Mouse (Mus musculus): Measurements from ENCODE around the gene Scamp2. TPM values are rescaled to one million over a fixed set of nuclear protein-coding genes. Genes with fewer than 3 reads are reported as not detected.
A peak's percentile ranks its signal among the peaks of the same experiment; 100 is the strongest.

Gene Scamp2
- total RNA-seq, 2 experiments from 2014 or later, result 26.2 TPM

- DNase-seq (ENCODE audit: extremely low spot score in 1 of 2, low spot score in 1 of 2), result no peak
Measured at GRCm38 (mm10) chr9:57549186-57549585, 11.6 kb upstream of the Scamp2 start.

- no peak for DNase-seq (ENCODE audit: extremely low spot score in 1 of 2, low spot score in 1 of 2)
Measured at GRCm38 (mm10) chr9:57550126-57550862, 10.4 kb upstream of the Scamp2 start.

DNA sequence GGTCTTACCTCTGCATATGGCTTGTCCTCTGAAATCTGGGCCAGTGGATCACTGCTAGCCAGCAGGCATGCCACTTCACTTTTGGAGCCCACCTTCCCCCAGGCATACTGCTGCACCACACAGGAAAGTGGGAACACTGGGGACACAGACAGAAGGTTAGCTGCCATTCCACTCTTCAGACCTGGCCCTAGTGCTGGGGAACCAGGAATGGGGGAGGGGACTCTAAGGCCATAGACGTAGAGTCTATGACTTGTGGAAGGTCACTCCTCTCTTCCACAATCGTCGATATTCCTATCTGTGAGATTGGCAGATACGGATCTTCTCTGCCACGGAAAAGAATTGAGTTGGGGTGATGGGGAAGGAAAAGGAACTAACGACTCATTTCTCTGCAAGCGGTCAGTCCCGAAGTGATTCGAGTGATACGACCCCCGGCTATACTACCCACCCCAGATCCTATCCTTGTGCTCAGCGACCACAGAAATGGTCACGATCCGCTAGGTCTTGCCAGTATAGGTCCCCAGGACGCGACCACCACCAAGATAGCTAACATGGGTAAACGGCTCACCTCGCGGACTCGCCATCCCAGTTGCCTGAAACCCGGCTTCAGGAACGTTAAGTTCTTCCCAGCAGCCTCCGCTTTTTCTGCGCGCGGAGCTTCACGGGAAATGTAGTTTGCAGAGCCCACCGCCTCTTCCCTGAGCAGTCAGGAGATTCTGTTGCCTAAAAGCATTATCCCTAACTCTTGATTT, 8.4 kb upstream of the Scamp2 start, which contains the start of gene Mpi:
Gene Mpi, minus strand, starts transcription at position 625 of the 749 bp plus-strand sequence.
- peak; percentile 63 to 67 for DNase-seq (ENCODE audit: extremely low spot score in 1 of 2, low spot score in 1 of 2)

DNA sequence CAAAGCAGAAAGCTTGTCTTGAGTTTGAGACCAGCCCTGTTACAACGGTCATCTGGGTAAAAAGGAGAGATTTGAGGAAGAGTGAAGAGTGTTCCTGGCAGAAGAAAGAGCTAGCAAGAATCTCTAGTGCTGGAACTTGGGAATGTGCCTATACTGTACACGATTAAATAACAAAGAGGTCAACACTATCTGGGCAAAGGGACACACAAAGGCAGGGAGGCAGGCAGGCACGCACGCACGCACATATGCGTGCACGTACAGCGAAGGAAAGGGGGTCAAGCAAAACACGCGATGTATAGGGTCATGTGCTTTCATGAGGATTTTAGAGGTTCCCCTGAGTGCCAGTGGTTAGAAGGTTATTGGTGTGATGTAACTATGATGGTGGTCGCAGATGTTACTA, 7.6 kb upstream of the Scamp2 start:
- no peak for DNase-seq (ENCODE audit: extremely low spot score in 1 of 2, low spot score in 1 of 2)

DNA sequence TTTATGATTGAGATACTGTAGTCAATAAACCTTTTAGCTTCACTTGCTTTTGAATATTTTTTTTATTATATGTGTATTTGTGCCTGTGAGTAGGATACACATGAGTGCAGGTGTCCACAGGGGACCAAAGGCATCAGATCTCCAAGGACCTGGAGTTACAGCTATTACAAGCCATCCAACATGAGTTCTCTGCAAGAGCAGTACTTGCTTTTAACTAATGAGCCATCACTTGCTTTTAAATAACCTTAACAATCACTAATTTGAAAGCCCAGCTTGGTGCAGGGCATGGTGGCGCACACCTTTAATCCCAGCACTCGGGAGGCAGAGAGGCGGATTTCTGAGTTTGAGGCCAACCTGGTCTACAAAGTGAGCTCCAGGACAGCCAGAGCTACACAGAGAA, 6.0 kb upstream of the Scamp2 start:
- no peak for DNase-seq (ENCODE audit: extremely low spot score in 1 of 2, low spot score in 1 of 2)

- no peak for DNase-seq (ENCODE audit: extremely low spot score in 1 of 2, low spot score in 1 of 2)
Measured at GRCm38 (mm10) chr9:57557215-57557614, 3.5 kb upstream of the Scamp2 start.

- no peak for DNase-seq (ENCODE audit: extremely low spot score in 1 of 2, low spot score in 1 of 2)
Measured at GRCm38 (mm10) chr9:57558625-57559024, 2.1 kb upstream of the Scamp2 start.

- no peak for DNase-seq (ENCODE audit: extremely low spot score in 1 of 2, low spot score in 1 of 2)
Measured at GRCm38 (mm10) chr9:57559568-57559967, 1.2 kb upstream of the Scamp2 start.

GRCm38 (mm10) chr9:57560263-57560662, 480 bp upstream of the Scamp2 start:
- DNase-seq (ENCODE audit: extremely low spot score in 1 of 2, low spot score in 1 of 2), result no peak

DNA sequence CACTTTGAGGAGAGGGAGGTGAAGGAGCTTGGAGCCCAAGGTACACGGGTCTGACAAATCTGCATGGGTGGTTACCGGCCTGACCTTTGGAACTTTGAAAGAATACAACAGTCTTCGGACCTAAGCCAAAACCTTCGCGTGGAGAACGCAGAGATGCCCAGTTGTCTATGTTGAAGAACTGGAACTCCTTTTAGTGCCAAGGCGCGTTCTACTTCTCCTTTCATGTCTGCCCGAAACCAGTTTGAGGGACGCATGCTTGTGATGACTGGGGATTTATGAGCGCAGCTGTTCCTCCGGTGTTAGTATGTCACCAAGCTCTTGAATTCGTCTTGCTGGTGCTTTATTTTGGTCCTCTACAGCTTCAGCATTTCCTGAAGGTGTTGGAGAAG, 962 bp downstream of the Scamp2 start:
- DNase-seq (ENCODE audit: extremely low spot score in 1 of 2, low spot score in 1 of 2), result no peak

GRCm38 (mm10) chr9:57562896-57563372, 2.2 kb downstream of the Scamp2 start:
- no peak for DNase-seq (ENCODE audit: extremely low spot score in 1 of 2, low spot score in 1 of 2)

GRCm38 (mm10) chr9:57564609-57565008, 3.9 kb downstream of the Scamp2 start:
- no peak for DNase-seq (ENCODE audit: extremely low spot score in 1 of 2, low spot score in 1 of 2)

GRCm38 (mm10) chr9:57565741-57566221, 5.0 kb downstream of the Scamp2 start:
- DNase-seq (ENCODE audit: extremely low spot score in 1 of 2, low spot score in 1 of 2), result peak in 1 of 2 experiments; percentile 39

- no peak for DNase-seq (ENCODE audit: extremely low spot score in 1 of 2, low spot score in 1 of 2)
Measured at GRCm38 (mm10) chr9:57566846-57567245, 6.1 kb downstream of the Scamp2 start.

DNA sequence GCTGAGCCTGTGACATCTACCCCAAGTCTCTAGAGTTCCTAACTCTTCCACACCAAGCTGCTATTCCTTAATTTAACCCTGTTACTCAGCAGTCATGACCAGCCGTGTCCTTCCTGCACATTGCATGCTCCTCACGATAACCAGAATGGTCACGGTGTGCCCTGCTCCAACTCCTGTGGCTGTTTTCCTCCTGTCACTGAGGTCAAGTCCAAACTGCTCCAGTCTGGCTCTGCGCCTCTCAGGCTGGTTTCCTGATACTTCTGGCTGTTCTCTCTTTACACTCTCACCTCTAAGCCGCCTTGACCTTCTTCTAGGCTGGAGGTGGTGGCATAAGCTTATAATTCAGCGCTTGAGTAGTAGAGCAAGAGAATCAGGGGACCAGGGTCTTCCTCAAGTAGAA, 7.8 kb downstream of the Scamp2 start:
- DNase-seq (ENCODE audit: extremely low spot score in 1 of 2, low spot score in 1 of 2), result no peak

- DNase-seq (ENCODE audit: extremely low spot score in 1 of 2, low spot score in 1 of 2), result no peak
Measured at GRCm38 (mm10) chr9:57574397-57574796, 13.7 kb downstream of the Scamp2 start.

GRCm38 (mm10) chr9:57575577-57575976, 14.8 kb downstream of the Scamp2 start:
- DNase-seq (ENCODE audit: extremely low spot score in 1 of 2, low spot score in 1 of 2), result no peak

- no peak for DNase-seq (ENCODE audit: extremely low spot score in 1 of 2, low spot score in 1 of 2)
Measured at GRCm38 (mm10) chr9:57577144-57577849, 16.6 kb downstream of the Scamp2 start.

GRCm38 (mm10) chr9:57584991-57585390, 24.2 kb downstream of the Scamp2 start:
- DNase-seq (ENCODE audit: extremely low spot score in 1 of 2, low spot score in 1 of 2), result no peak

GRCm38 (mm10) chr9:57589224-57590126, 28.7 kb downstream of the Scamp2 start, which contains the start of gene Ulk3:
Gene Ulk3 (plus strand): TSS chr9:57589452.
- DNase-seq (ENCODE audit: extremely low spot score in 1 of 2, low spot score in 1 of 2), result peak; percentile 60 to 67
